Mouse (Mus musculus): ENCODE data around the gene Rgs6. TPM values are rescaled to one million over a fixed set of nuclear protein-coding genes. Genes with fewer than 3 reads are reported as not detected.

Rgs6 gene
- polyA plus RNA-seq, 1 experiment from 2014 or later: 1.5 TPM

DNA sequence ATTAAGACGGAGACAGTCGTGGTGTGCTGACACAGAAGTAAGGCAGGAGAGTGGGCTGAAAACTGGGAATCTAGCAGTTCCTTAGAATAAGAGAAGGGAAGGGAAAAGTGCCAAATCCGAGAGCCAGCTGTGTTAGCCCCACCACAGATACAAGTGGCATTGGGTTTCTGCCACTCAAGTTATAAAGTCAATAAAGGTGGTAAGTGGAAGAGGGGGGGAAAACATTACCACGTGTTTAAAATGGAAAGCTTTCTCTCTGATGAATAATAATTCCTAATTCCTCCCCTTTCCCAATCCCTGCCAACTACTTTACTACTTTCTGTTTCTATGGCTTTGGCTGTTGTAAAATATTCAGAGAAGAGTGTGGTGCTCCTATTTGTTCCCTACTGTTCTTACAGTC, 352.4 kb downstream of the Rgs6 start:
- DNase-seq (ENCODE audit: low spot score): no peak
- ATAC-seq (ENCODE audit: low FRiP score, low TSS enrichment): no peak

DNA sequence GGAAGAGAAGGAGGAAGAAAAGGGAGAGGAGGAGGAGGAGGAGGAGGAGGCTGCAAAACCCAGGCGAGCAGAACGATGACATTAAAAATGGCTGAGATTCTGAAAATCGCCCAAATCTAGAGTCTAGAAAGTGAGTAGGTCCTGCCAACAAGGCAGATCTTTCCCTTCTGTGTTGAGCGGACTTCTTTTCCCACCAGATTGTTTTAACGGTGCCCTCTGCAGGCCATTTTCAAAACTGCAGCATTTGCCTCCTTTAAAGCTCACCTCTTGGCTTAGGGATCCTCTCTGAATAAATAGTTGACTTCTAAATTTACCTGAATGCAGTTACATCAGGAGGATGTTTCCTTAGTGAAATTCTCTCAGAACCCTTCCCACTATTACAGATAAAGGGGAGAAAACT, 358.4 kb downstream of the Rgs6 start:
- Histone ChIP-seq H3K27me3 (ENCODE audit: control insufficient read depth, insufficient read depth, low read length) (no peaks in the 10 kb centered on the region), H3K9me3 (ENCODE audit: control insufficient read depth, low read length) (no peaks in the 10 kb centered on the region), H3K4me1 (replicated peaks; ENCODE audit: control insufficient read depth, insufficient read depth) (no peaks in the 10 kb centered on the region), H3K4me3 (ENCODE audit: low read depth, low read length) (no peak overlapping the region), H3K36me3 (ENCODE audit: control insufficient read depth, insufficient read depth, low read length) (no peaks in the 10 kb centered on the region), H3K27ac (replicated peaks) (no peak overlapping the region), H3K9ac (ENCODE audit: low read length) (no peak overlapping the region), H3K4me2 (replicated peaks; ENCODE audit: low read depth) (no peak overlapping the region)
- ATAC-seq (ENCODE audit: low FRiP score, low TSS enrichment) (no peak), DNase-seq (ENCODE audit: low spot score) (peak; percentile 81)
- no peak for TF ChIP-seq EP300 (optimal IDR thresholded peaks at IDR 0.05)
- TF ChIP-seq CTCF (IDR thresholded peaks at IDR 0.05; ENCODE audit: low read depth): peak; percentile 89
- WGBS: 12% methylated on average over 5 of the region's 5 CpGs

More for the DNA sequence above, 352.4 kb downstream of the Rgs6 start:
- Histone ChIP-seq H3K4me3 (ENCODE audit: low read depth, low read length) (no peak overlapping the region), H3K9ac (ENCODE audit: low read length) (no peak overlapping the region), H3K4me2 (replicated peaks; ENCODE audit: low read depth) (no peak overlapping the region), H3K36me3 (ENCODE audit: control insufficient read depth, insufficient read depth, low read length) (no peaks in the 10 kb centered on the region), H3K4me1 (replicated peaks; ENCODE audit: control insufficient read depth, insufficient read depth) (no peaks in the 10 kb centered on the region), H3K27me3 (ENCODE audit: control insufficient read depth, insufficient read depth, low read length) (no peaks in the 10 kb centered on the region), H3K27ac (replicated peaks) (no peak overlapping the region), H3K9me3 (ENCODE audit: control insufficient read depth, low read length) (no peaks in the 10 kb centered on the region)
- TF ChIP-seq CTCF (IDR thresholded peaks at IDR 0.05; ENCODE audit: low read depth) (no peak), EP300 (optimal IDR thresholded peaks at IDR 0.05) (no peak)
- WGBS: 54% methylated on average over 4 of the region's 4 CpGs

DNA sequence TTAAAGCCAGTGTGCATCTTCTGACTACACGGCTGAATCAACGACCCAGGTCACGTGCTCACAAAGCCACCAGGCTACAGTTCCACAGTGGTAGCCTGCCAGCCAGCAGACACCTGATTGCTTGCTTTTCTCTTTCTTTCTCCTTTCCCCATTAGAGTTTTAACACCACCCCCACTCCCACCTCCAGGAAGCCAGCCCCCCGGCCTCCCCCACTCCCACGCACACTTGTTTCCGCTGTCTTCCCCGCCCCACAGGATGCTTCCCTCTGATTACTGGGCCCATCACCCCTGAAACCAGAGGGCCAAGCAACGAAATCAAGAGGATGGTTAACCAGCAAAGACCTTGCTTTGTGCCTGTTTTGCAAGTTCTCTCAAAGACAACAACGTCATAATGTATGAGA, 373.0 kb downstream of the Rgs6 start:
- H3K27me3 ChIP-seq (ENCODE audit: control insufficient read depth, insufficient read depth, low read length): no peaks in the 10 kb centered on the region
- no peak overlapping the region for H3K27ac ChIP-seq (replicated peaks)
- DNase-seq (ENCODE audit: low spot score): no peak
- no peaks in the 10 kb centered on the region for H3K4me1 ChIP-seq (replicated peaks; ENCODE audit: control insufficient read depth, insufficient read depth)
- H3K4me2 ChIP-seq (replicated peaks; ENCODE audit: low read depth): no peak overlapping the region
- H3K36me3 ChIP-seq (ENCODE audit: control insufficient read depth, insufficient read depth, low read length): no peaks in the 10 kb centered on the region
- no peak overlapping the region for H3K4me3 ChIP-seq (ENCODE audit: low read depth, low read length)
- no peak for ATAC-seq (ENCODE audit: low FRiP score, low TSS enrichment)
- no peak overlapping the region for H3K9ac ChIP-seq (ENCODE audit: low read length)
- WGBS: 73% methylated on average over 9 of the region's 9 CpGs
- no peaks in the 10 kb centered on the region for H3K9me3 ChIP-seq (ENCODE audit: control insufficient read depth, low read length)
- TF ChIP-seq EP300 (optimal IDR thresholded peaks at IDR 0.05) (no peak), CTCF (IDR thresholded peaks at IDR 0.05; ENCODE audit: low read depth) (no peak)

DNA sequence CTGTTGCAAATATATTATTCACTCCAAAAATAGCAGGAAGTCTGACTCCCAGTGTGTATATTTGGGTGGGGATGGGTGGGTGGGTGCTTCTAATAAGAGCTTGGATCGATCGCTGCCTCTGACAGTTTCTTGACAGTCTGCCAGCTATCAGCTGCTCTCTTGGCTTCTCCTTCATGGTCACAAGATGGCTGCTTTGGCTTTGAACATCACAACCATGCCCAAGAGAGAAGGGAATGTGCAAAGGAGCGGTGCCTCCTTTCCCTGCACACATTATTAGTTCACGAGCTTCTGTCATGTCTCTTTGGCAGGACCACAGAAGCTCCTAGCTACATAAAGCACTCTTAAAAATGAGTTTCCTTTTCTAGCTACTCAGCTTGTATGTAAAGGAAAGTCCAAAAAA, 373.8 kb downstream of the Rgs6 start:
- Histone ChIP-seq H3K27ac (replicated peaks) (no peak overlapping the region), H3K4me3 (ENCODE audit: low read depth, low read length) (no peak overlapping the region), H3K27me3 (ENCODE audit: control insufficient read depth, insufficient read depth, low read length) (no peaks in the 10 kb centered on the region), H3K9ac (ENCODE audit: low read length) (no peak overlapping the region), H3K4me1 (replicated peaks; ENCODE audit: control insufficient read depth, insufficient read depth) (no peaks in the 10 kb centered on the region), H3K36me3 (ENCODE audit: control insufficient read depth, insufficient read depth, low read length) (no peaks in the 10 kb centered on the region), H3K4me2 (replicated peaks; ENCODE audit: low read depth) (no peak overlapping the region), H3K9me3 (ENCODE audit: control insufficient read depth, low read length) (no peaks in the 10 kb centered on the region)
- TF ChIP-seq CTCF (IDR thresholded peaks at IDR 0.05; ENCODE audit: low read depth) (no peak), EP300 (optimal IDR thresholded peaks at IDR 0.05) (no peak)
- no peak for ATAC-seq (ENCODE audit: low FRiP score, low TSS enrichment)
- no peak for DNase-seq (ENCODE audit: low spot score)
- 51% methylated on average over 4 of the region's 4 CpGs for WGBS

DNA sequence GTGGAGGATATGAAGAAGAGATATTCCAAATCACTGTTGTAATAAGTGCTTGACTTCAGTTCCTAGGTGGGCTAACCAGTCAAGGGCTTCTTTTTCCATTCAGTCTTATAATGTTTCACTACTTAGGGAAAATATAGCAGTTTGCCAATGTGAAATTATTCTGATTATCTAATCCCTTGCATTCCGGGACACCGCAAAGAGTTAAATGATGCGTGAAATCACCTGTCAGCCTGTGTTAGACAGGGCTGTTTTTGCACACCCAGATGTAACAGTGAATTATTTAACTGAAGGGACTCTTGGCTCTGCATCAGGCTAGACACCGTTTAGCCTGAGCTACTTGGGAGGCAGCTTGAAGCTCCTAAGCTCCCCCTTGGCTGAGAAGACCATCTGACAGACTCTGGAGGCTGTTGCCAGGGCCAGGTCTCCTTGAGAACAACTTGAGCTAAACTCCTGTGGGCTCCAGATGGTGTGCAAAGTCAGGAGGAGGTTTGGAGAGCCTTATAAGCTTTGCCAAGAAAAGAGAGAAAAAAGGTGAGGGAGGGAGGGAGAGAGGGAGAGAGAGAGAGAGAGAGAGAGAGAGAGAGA, 382.5 kb downstream of the Rgs6 start:
- TF ChIP-seq EP300 (optimal IDR thresholded peaks at IDR 0.05) (no peak), CTCF (IDR thresholded peaks at IDR 0.05; ENCODE audit: low read depth) (no peak)
- DNase-seq (ENCODE audit: low spot score) (no peak), ATAC-seq (ENCODE audit: low FRiP score, low TSS enrichment) (no peak)
- no peak overlapping the region for H3K4me2 ChIP-seq (replicated peaks; ENCODE audit: low read depth)
- no peaks in the 10 kb centered on the region for H3K36me3 ChIP-seq (ENCODE audit: control insufficient read depth, insufficient read depth, low read length)
- no peak overlapping the region for H3K27ac ChIP-seq (replicated peaks)
- no peaks in the 10 kb centered on the region for H3K27me3 ChIP-seq (ENCODE audit: control insufficient read depth, insufficient read depth, low read length)
- WGBS: 83% methylated on average over 4 of the region's 4 CpGs
- H3K4me1 ChIP-seq (replicated peaks; ENCODE audit: control insufficient read depth, insufficient read depth): no peaks in the 10 kb centered on the region
- H3K4me3 ChIP-seq (ENCODE audit: low read depth, low read length): no peak overlapping the region
- no peak overlapping the region for H3K9ac ChIP-seq (ENCODE audit: low read length)
- no peaks in the 10 kb centered on the region for H3K9me3 ChIP-seq (ENCODE audit: control insufficient read depth, low read length)

DNA sequence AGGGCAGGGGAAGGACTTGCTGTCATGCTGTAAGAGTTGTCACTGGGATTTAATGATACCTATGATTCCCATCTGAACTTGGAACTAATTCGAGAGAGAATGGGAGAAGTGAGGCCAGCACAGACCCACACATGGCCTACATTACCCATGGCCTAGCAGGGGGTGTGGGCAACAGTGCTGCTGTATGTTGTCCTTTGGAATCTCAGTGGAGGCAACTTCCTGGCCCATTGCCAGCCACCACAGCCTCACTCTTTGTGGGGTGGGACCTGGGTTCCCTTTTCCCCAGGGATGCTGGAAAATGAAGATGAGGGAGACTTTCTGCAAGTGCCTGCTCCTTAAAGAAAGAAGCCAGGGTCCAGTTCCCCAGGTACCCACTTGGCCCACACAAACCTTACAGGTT, 383.1 kb downstream of the Rgs6 start:
- Histone ChIP-seq H3K4me3 (ENCODE audit: low read depth, low read length) (no peak overlapping the region), H3K9me3 (ENCODE audit: control insufficient read depth, low read length) (no peaks in the 10 kb centered on the region), H3K36me3 (ENCODE audit: control insufficient read depth, insufficient read depth, low read length) (no peaks in the 10 kb centered on the region), H3K4me2 (replicated peaks; ENCODE audit: low read depth) (no peak overlapping the region), H3K4me1 (replicated peaks; ENCODE audit: control insufficient read depth, insufficient read depth) (no peaks in the 10 kb centered on the region), H3K27me3 (ENCODE audit: control insufficient read depth, insufficient read depth, low read length) (no peaks in the 10 kb centered on the region), H3K27ac (replicated peaks) (no peak overlapping the region), H3K9ac (ENCODE audit: low read length) (no peak overlapping the region)
- DNase-seq (ENCODE audit: low spot score) (no peak), ATAC-seq (ENCODE audit: low FRiP score, low TSS enrichment) (no peak)
- WGBS: 79% methylated on average over 1 of the region's 1 CpGs
- TF ChIP-seq CTCF (IDR thresholded peaks at IDR 0.05; ENCODE audit: low read depth) (no peak), EP300 (optimal IDR thresholded peaks at IDR 0.05) (no peak)

Measured in stomach, postnatal 0 days (tissue).